Mouse (Mus musculus) urinary bladder, postnatal 36 days (tissue): ENCODE measurements around the gene Fndc1.

ENCODE experiments used
- DNase-seq, 2 experiments: peaks; one replicate each; pipeline ENCODE4 v3.0.0; 2022; ENCODE audit warnings: low spot score in 2 of 2, mixed read lengths in 1 of 2

Gene Fndc1

DNA sequence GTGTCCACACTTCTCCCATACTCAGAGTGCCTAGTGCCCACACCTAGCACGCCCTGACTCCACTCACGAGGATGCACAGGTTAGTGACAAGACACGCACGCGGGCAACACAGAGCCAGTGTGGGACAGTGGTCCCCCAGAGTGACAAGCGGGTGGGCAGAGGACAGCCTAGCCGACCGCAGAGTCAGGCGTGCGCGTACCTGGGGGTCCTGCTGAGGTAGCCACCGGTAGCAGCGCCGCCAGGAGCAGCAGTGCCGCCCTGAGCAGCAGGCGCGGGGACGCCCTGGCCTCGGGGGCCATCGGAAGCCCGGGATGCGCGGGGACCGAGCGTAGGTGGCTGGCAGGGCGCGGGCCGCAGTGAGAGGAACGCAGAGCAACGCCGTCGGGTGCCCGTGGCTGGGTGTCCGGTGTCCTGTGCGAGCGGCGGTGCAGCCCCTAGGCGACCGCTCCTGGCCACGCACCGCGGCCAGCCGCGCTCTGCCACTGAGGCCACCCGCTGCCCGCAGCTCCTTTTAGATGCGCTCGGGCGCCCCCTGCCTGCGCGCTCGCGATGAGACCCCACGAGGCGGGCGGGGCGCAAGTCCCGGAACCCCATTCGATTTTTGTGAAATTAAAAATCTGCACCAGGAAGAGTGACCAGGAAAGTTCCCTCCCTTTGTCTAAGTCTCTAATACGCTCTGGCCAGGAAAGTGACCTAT, at the start of gene Fndc1:
Gene Fndc1 (minus strand): TSS at position 484 of the 697 bp plus-strand sequence.
- peak; percentile 35 to 64 for DNase-seq

DNA sequence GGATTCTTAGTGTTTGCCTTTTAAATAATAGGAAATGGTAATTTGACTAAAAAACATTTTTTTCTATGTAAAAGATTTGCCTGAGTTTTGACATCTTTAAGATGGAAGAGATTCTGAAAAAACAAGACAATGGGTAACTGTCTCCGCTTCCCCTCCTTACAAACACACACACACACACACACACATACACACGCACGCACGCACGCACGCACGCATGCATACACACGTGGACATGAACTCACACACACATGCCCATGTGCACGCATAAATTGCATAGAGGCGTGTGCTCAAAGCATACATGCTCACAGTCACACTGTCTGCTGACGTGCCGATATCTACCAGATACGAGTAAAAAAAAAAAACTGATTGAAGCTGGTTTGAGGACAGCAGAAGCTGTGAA, 49.4 kb upstream of the Fndc1 start:
- no peak for DNase-seq

DNA sequence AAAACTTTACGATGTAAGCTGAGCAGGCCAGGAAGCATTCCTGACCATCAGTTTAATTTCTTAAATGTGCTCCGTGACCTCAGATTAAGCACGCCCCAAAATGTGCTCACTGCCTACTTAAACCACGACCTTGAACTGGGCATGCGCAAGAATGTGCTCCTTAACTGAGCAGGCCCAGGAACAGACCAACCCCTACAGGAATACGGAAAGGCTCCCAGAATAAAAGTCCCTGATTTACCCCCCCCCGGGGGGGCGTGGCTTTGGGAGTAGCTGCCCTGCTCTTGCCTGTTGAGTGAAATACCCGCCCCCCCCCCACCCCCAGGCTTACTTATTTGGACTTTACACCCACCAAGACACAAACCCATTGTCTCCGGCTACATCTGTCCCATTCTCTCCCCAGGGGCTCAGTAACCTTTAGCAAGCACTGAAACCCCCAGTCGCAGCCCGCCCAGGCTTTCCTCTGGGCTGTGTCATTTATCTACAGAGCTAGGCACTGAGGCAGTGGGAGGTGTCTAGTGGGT, 48.9 kb upstream of the Fndc1 start:
- peak in 1 of 2 experiments; percentile 45 for DNase-seq

DNA sequence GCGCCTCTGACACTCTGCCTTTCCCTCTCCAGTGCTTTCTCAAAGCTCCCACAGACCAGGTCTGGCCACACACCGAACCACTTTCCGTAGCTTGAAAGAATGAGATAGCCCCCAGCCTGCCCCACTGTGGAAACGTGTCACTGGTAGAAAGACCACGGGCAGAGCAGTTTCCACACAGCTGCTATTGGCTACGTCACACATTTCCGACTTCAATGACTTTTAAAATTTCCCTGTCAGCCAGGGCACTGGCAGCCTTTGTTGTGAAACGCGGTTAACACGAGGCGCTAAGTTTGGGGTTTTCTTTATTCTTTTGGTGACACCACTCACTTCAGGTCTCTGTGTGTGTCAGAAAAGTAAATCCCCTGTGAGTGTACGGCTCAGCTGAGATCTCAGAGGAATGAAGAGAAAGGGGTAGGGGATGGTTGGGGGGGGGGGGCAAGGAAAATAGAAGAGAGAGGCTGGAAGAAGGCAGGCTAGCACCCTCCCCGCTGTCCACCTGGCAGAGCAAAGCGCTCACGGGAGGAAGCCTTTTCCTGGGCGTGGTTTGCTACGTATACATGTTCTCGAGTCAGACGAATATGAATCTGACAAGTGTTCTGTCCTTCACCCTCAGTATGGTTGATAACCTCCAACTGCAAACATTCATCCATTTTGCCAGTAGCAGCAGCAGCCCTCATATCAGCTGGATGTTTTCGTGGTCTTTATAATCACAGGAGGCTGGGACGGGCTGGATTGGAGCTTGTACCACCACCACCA, 47.9 kb upstream of the Fndc1 start:
- no peak for DNase-seq

DNA sequence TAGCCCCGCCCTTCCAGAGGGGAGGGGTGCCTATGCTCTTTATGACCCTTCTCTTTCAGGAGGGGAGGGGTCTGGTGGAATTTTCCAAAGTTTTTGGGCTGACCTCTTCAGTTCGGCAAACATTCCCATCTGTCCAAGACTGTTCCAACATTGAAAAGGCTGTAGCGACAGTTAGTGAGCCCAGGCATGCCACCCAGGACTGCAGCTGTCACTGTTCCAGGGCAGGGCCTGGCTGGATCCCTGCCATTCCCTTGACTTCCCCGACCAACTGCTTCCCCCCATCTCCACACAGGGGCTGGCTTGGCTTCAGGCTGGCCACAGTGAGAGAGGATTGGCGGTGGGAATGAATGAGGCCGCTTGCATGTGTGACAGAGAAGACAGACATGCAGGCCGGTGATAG, 46.3 kb upstream of the Fndc1 start:
- no peak for DNase-seq

DNA sequence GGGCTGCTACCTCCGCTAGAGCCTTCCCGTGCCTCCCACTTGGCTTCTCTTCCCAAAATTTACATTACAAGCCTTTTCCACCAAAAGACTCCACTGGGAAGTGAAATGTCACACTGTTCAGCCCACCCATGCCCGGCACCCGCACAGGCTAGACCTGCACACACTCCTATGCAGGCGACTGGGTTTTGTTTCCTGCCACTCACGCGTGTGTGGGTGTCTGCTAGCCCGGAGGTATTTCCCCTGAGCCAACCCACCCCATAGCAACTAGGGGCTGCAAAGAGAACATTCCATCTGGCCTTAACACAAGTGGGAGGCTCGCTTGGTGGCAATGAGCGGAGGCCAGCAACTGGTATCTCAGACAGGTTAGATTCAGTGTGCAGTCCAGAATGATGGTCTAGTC, 44.7 kb upstream of the Fndc1 start:
- DNase-seq, result no peak

DNA sequence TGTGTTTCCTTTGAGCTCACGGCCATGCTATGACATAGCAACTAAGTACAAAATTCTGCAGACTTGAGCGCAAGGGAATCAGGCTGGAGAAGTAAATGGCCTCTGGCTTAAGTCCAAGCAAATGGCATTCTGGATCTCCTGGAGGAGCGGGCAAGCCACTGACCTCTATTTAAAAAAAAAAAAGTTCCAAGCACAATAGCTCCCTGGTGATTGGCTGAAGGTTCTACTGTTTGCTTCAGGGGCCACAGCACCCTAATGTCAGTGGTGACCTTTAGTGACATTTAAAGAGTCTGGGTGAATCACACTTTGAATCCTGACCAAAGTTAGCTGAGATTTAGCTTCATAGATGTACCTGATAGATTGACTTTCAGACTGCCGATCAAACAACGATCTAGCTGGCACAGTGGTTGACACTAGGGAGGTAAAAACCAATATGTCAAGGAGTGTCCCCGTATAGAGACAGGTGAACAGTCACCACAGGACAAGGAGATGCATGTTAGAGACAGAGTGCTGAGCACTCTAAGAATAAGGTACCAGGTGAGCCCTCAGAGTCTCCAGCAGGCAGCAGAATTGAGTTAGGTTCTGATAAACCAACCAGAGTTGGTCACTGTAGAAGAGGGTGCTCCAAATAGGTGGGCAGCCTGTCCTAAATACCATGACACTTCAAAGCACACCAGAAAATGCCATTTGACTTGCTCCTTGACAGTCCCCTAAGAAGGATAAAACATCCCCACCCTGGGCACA, 43.9 kb upstream of the Fndc1 start:
- DNase-seq, result no peak

DNA sequence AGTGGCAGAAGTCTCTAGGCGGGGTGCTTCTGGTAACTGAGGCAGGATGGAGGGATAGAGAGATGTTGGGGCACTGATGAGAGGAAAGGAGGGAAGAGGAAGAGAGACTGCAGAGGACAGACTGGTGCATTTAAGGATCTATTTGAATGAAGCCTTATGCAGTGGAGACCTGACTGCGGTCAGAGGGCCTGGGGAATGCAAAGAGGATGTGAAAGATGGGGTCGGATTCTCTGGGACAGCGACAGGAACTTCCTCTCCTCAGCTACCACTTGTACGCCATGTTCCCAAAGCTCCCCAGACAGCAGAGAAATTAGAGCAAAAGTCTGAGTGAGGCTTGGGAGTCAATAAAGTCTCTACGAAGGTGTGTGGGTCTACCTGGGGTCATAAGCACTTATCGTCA, 42.0 kb upstream of the Fndc1 start:
- no peak for DNase-seq

DNA sequence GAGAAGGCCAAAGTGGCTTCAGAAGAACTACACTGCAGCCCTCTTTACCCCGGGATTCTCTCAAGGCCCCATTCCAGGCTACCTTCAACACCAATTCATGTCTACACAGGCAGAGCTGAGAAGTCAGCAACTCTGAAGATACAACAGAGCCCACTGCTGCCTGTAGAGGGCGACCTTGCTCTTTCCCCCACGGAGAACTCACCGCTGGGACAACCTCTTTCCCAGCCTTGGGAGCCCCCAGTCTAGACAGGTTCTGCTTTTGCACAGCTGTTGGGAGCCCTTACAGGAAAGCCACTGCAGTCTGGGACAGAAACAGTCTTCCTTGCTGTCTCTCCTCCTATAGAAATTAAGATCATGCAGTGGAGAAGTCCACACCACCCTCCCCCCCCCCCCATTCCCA, 41.5 kb upstream of the Fndc1 start:
- peak; percentile 68 to 73 for DNase-seq

DNA sequence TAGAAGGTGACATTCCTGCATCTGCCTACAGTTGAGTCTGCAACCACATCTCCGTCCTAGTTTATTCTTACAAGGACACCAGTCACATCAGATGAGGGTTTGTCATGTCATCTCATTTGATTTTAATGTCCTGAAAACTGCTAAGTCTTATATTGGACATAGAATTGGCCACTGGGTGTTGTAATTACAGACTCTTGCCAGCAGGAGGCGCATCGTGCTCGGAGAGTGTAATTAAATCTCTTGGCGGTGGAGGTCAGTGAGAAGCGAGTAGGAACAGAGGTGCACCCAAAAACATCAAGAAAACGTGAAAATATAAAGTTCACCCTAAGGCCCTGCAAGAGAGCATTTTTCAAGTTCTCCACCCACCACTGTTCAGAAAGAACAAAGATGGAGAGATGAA, 37.6 kb upstream of the Fndc1 start:
- peak in 1 of 2 experiments; percentile 27 for DNase-seq

DNA sequence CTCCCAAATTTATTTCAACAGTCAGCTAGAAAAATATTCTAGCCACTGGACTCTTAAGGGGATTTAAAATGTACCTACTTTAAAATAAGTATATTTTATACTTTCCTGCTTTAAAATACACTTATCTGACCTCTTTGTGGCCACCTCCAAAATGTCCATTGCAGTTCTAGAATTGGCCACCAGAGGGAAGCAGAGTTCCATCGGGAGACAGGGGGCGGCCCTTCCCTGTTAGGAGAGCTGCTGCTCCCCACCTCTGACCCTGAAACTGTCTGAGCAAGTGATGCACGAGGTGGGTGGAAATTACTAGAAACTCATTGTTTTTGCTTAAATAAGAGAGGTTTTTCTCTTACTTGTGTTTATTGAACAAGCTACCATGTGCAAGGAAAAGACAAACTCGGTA, 36.6 kb upstream of the Fndc1 start:
- peak; percentile 59 to 60 for DNase-seq

DNA sequence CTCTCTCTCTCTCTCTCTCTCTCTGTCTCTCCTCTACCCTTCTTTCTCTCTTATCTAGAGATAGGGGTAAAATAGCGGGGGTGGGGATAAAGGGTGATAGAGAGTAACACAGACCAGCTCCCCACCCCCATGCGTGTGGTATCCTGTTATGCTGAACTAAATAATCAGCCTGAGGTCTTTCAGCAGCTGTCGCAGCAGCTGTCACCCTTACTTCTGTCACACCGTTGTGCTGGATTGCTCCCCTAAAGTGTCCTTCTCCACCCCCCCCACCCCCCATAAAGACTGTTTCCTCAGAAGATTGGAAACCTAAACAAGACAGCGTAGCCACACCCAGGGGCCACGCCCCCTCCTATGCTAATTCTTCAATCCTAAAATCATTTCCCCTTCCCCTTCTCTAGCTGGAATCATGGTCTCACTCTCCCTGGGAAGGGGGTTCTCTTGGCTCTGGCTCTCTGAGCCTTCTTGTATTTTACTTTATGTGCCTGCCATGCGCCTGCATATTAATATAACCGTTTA, 33.8 kb upstream of the Fndc1 start:
- no peak for DNase-seq

DNA sequence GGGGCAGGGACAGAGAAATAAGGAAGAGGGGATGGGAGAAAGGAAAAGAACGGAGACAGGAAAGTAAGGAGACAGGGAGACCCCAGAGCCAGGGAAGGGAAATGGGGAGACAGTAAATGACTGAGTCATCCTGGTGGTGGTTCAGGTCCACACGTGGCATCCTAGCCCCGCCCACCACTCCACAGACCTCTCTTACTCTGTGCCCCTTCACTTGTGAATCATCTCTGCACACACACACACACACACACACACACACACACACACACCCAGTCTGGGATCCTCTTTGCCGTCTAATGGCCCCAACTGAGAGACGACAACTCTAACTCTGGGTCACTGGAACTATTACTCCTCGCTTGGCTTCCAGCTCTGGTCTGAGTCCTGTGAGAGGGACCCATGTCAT, 30.6 kb upstream of the Fndc1 start:
- DNase-seq, result no peak

DNA sequence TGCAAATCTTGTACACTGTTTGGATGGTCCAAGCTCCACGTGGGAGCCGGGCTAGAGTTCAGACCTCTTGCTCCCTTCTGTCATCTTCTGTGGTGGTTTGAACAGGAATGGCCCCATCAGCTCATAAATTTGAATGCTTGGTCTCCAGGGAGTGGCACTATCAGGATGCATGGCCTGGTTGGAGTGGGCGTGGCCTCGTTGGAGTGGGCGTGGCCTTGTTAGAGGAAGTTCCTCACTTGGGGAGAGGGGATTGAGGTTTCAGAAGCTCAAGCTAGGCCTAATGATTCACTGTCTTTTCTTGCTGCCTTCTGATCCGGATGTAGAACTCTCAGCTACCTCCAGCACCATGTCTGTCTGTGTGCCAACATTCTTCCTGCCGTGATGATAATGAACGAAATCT, 28.7 kb upstream of the Fndc1 start:
- no peak for DNase-seq

DNA sequence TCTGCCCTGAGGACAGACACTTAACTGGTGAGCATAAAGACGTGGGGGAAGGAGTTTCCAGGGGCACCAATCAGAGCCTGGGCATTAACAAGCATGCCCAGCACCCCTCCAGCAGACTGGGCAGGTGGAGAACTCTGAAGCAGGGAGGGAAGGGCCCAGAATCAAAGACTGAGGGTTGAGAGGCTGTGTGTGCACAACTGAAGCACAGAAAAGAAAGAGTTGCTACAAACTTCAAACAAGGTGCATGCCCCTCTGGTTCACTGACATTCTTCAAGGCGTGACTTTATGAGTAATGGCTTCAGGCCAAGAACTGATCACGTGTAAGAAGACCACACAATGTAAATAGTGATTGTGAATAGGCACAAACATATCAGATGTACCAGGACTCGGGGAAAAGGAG, 24.9 kb upstream of the Fndc1 start:
- no peak for DNase-seq

DNA sequence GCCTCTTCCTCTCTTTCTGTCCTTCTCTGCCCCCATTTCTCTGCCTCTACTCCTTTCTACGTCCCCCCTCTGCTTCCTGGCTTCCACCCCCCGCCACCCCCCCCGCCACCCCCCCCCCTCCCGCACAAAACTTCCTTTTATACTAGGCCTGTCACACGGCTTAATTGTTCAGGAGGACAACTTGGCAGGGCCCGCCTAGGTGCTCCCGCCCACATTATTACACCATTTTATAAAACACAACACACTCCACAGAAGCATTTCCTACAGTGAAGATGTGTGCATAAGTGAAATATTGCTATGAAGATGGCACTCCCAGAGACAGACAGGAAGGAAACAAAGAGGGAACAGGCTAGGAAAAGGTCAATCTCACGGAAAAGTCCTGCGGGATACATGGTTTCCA, 24.4 kb upstream of the Fndc1 start:
- no peak for DNase-seq

DNA sequence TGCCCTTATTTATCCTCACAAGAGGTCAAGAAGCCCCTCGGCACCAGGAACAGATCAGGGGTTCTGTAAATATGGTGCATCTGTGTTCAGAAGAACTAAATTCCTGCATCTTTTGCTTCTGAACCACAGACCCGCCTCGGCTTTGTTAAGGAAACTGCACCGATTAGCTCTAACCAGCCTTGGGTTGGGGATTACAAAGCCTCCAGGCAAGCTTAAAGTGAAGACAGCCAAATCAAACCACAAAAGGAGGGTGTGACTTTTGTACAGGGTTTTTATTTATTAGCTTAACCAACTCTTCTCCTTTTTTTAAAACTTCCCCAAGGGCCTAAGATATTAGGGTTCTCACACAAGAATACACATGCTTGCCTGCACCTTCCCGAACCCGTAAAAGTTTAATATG, 23.1 kb upstream of the Fndc1 start:
- DNase-seq, result no peak

DNA sequence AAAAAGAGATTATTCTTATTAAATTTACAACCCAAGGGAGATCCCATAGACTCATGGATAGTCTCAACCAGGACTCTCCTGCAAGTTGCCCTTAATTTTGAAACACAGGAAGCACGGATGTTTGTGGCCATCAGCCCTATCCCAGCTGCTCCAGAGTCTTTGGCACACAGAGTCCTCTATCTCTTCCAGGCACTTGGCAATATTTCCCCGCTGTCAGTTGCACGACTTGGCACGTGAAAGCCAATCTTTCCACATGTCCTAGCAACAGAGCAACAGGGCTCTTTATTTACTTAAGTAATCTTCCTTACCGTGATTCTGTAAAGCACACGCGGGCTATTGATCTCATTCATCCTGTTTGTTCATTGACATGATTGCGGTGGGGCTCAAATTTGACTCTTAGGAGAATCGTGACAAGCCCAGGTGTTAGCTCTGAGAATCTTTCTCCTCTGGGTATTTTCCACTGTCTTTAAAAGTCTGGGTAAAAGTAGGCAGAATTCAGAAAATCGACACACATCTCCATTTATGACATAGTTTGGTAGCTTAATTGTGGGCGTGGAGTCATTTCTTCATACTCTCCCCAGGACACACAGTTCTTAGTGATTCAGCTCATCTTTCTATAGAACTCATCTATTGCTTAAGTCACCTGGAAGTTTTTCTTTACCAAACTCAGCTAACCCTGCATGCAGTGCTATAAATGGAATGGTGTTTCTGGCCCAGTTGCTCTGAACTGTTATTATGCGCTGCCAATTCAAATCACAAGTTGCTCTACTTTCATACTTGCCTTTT, 13.6 kb upstream of the Fndc1 start:
- DNase-seq, result peak in 1 of 2 experiments; percentile 68

DNA sequence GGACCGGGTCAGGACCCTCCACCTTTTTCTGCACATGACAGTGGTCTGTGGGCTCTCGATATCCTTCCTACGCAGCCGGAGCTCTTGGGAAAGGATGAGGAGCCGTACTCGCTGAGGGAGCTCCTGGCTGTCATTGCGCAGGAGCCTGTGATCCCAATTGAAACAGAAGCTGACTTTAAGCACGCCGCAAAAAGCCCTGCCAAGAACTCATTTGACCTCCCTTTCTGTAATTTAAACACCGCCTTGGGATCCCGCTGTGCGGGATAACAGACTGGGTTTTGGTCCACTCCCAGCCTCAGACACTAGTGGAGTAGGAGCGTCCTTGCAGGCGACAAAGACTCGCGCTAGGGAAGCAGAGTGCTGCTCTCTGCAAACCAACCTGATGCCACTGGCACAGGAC, 484 bp upstream of the Fndc1 start:
- no peak for DNase-seq

DNA sequence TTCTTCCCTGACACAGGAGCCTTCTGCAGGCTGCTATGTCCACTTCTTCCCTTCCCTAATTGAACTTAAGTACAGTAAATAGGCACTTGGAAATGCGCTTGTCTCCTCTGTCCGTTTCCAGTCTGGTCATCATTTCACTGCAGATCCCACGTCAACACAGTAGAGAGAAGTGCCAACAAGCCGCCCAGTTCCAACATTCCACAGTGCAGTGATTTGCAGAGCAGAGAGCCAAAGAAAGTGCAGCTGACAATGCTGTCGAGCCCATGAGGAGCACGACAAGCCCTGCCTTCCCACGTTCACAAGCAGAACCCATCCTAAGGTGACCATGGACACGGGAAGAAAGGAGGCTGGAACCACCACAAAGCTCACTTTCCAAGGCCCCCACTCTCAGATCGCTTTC, 1.7 kb downstream of the Fndc1 start:
- DNase-seq, result peak in 1 of 2 experiments; percentile 15

DNA sequence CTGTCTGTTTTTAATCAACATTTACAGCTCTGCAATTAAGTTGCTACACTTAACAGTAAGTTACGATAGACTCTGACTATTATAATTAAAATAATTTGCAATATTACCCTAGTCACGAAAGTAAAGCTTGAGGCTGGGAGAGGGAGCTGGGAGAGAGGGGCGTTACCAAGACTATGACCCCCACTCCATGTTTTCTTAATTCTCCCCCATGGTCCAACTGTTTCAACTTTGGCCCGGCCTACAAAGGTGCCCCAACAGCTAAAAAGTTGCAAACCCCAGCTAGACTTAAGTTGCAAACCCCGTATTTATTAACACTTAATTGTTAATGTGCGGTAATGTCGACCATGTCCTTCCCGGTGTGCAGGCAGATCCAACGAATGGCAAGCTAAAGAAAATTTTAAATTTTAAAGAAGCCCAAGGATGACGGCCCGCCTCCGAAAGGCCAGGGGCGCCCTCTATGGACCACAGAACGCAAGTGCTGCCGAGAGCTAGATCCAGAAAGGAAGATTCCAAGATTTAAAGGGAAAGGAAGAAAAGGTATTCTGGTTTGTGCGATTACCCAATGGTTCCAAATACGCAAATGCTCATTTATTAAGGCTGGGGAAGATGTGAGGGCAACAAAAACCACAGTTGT, 5.4 kb downstream of the Fndc1 start:
- peak in 1 of 2 experiments; percentile 57 for DNase-seq
